Mouse (Mus musculus) frontal cortex, adult 2 months (tissue): Measurements from ENCODE around the gene Gm49339. TPM values are rescaled to one million over a fixed set of nuclear protein-coding genes. Genes with fewer than 3 reads are reported as not detected.
"Not testable (repeated sequence)": the region's sequence is repeated elsewhere in the genome, so short reads cannot be mapped to it uniquely, and the experiment has no call there.

Experiments
- DNase-seq, 2 experiments: peaks; one replicate each; pipeline ENCODE4 v3.0.0; 2022; ENCODE audit warnings: low spot score in 1 of 2; ENCODE audit errors: extremely low spot score in 1 of 2
- polyA plus RNA-seq: library from polyadenylated mRNA; depleted of rRNA; stranded (reverse); fragments of >200 nt; gene quantifications from 2 replicates; pipeline ENCODE4 v1.2.3, GENCODE M21; 2012; rRNA removed

Gm49339 gene
- polyA plus RNA-seq = 0.24 and 0.27 TPM in 2 replicates

GRCm38 (mm10) chr10:51480397-51480796 lies at the start of gene Gm49339, which contains the start of gene Lilr4b:
Gm49339 (plus strand) TSS chr10:51480612.
Lilr4b (plus strand) TSS chr10:51480632.
- not testable (repeated sequence) for DNase-seq

- DNase-seq = no peak
Observed at GRCm38 (mm10) chr10:51432940-51433339, 47.5 kb upstream of the Gm49339 start.

GRCm38 (mm10) chr10:51435684-51436083 lies 44.7 kb upstream of the Gm49339 start:
- no peak for DNase-seq

GRCm38 (mm10) chr10:51451610-51452009 lies 28.8 kb upstream of the Gm49339 start:
- DNase-seq = no peak

- peak in 1 of 2 experiments; percentile 4 for DNase-seq
Observed at GRCm38 (mm10) chr10:51453616-51454298, 26.7 kb upstream of the Gm49339 start.

GRCm38 (mm10) chr10:51454365-51454764 lies 26.0 kb upstream of the Gm49339 start:
- no peak for DNase-seq

GRCm38 (mm10) chr10:51455762-51456161 lies 24.6 kb upstream of the Gm49339 start:
- DNase-seq = no peak

GRCm38 (mm10) chr10:51456369-51456768 lies 24.0 kb upstream of the Gm49339 start:
- DNase-seq = no peak

- DNase-seq = not testable (repeated sequence)
Observed at GRCm38 (mm10) chr10:51463800-51464199, 16.6 kb upstream of the Gm49339 start.

GRCm38 (mm10) chr10:51490691-51491090 lies 10.3 kb downstream of the Gm49339 start, which contains the start of gene Lilrb4a:
Lilrb4a (plus strand) TSS chr10:51490956.
- not testable (repeated sequence) for DNase-seq

GRCm38 (mm10) chr10:51520021-51520420 lies 39.6 kb downstream of the Gm49339 start:
- no peak for DNase-seq

GRCm38 (mm10) chr10:51521453-51521852 lies 41.0 kb downstream of the Gm49339 start:
- DNase-seq = no peak

- DNase-seq = no peak
Observed at GRCm38 (mm10) chr10:51526090-51526489, 45.7 kb downstream of the Gm49339 start.

- DNase-seq = no peak
Observed at GRCm38 (mm10) chr10:51526633-51527032, 46.2 kb downstream of the Gm49339 start.

- no peak for DNase-seq
Observed at GRCm38 (mm10) chr10:51528840-51529434, 48.5 kb downstream of the Gm49339 start.

- DNase-seq = no peak
Observed at GRCm38 (mm10) chr10:51529497-51529896, 49.1 kb downstream of the Gm49339 start.

- no peak for DNase-seq
Observed at GRCm38 (mm10) chr10:51530813-51531212, 50.4 kb downstream of the Gm49339 start.

Other genes with a start within 250 kb of the Gm49339 start
- gene Lilr4b, start within 50 bp of the Gm49339 start, polyA plus RNA-seq = 0.06 and 0.08 TPM in 2 replicates
- 0.65 and 0.98 TPM in 2 replicates for gene Lilrb4a, start 10.3 kb downstream of the Gm49339 start, polyA plus RNA-seq
- gene Fam162b, start 109.9 kb downstream of the Gm49339 start, polyA plus RNA-seq = not detected in 2 replicates
- not detected in 2 replicates for gene Gprc6a, start 150.8 kb downstream of the Gm49339 start, polyA plus RNA-seq
- not detected in 2 replicates for gene Rfx6, start 197.1 kb downstream of the Gm49339 start, polyA plus RNA-seq